Mouse (Mus musculus) CH12.LX (cell line): Measurements from ENCODE around the gene Ror1. TPM values are rescaled to one million over a fixed set of nuclear protein-coding genes. Genes with fewer than 3 reads are reported as not detected.

Source experiments
- DNase-seq: peaks from one replicate; pipeline ENCODE4 v3.0.0-alpha.2; 2013; ENCODE audit errors: extremely low read depth
- H3K27ac ChIP-seq: 2 replicates; pipeline ENCODE4 v1.5.1; 2012; ENCODE audit warnings: low read depth, mild to moderate bottlenecking, control low read depth, moderate library complexity; ENCODE audit not compliant: insufficient read depth
- H3K27me3 ChIP-seq: replicated peaks from 2 replicates; pipeline ENCODE3; 2012; ENCODE audit warnings: inconsistent platforms
- H3K36me3 ChIP-seq, 2 experiments: replicated peaks in 1 of 2; 2 replicates each; pipeline versions ENCODE3 to v1.6.1; 2012; ENCODE audit warnings: inconsistent platforms in 1 of 2, low read length in 1 of 2, mild to moderate bottlenecking in 1 of 2, mixed read lengths in 1 of 2, moderate library complexity in 1 of 2; ENCODE audit not compliant: control insufficient read depth in 1 of 2, insufficient read depth in 1 of 2
- H3K4me1 ChIP-seq, 2 experiments: 2 replicates each; pipeline ENCODE4 v1.6.1; 2012; ENCODE audit warnings: inconsistent platforms in 1 of 2, moderate library complexity in 1 of 2; ENCODE audit not compliant: insufficient read depth in 2 of 2, control insufficient read depth in 1 of 2
- H3K4me2 ChIP-seq: 2 replicates; pipeline ENCODE4 v1.6.1; 2012; ENCODE audit warnings: low read depth, mild to moderate bottlenecking, control low read depth; ENCODE audit not compliant: poor library complexity, insufficient read depth, severe bottlenecking
- H3K4me3 ChIP-seq, 3 experiments: fragments of 150-350 bp in 1 of 3; sonication (generic) in 1 of 3; replicated peaks in 1 of 3; 2 replicates each; pipeline versions ENCODE3 to v1.5.1; 2011 to 2012; ENCODE audit warnings: low read depth in 2 of 3, low read length in 2 of 3, mild to moderate bottlenecking in 2 of 3, moderate library complexity in 2 of 3, control low read depth in 1 of 3, improper control_type of control experiment in 1 of 3, inconsistent platforms in 1 of 3, mixed read lengths in 1 of 3; ENCODE audit not compliant: poor library complexity in 1 of 3
- H3K79me2 ChIP-seq: replicated peaks from 2 replicates; pipeline ENCODE4 v1.6.1; 2012; ENCODE audit warnings: mild to moderate bottlenecking, moderate library complexity; ENCODE audit not compliant: control insufficient read depth, poor library complexity, insufficient read depth, severe bottlenecking; ENCODE audit errors: extremely low read depth
- H3K9ac ChIP-seq: 2 replicates; pipeline ENCODE4 v1.6.1; 2012; ENCODE audit warnings: low read depth, mild to moderate bottlenecking, control low read depth, moderate library complexity; ENCODE audit not compliant: insufficient read depth
- H3K9me3 ChIP-seq: replicated peaks from 2 replicates; pipeline ENCODE3; 2012; ENCODE audit warnings: low read length, inconsistent platforms, mixed read lengths
- CHD1 ChIP-seq: IDR thresholded peaks from 2 replicates; pipeline ENCODE4 v1.6.1; 2012; ENCODE audit warnings: low read depth, low read length, improper control_type of control experiment, inconsistent platforms
- CTCF ChIP-seq, 2 experiments: IDR thresholded peaks in 1 of 2; conservative IDR thresholded peaks in 1 of 2; 2 replicates each; pipeline ENCODE4 v1.5.1; 2011 to 2012; ENCODE audit warnings: low read depth in 2 of 2, low read length in 2 of 2, improper control_type of control experiment in 1 of 2, inconsistent platforms in 1 of 2, mild to moderate bottlenecking in 1 of 2, moderate library complexity in 1 of 2
- ELF1 ChIP-seq: IDR thresholded peaks from 2 replicates; pipeline ENCODE4 v1.6.1; 2014; ENCODE audit warnings: low read depth, mild to moderate bottlenecking, inconsistent platforms, low read length, improper control_type of control experiment
- JUND ChIP-seq: conservative IDR thresholded peaks from 2 replicates; pipeline ENCODE4 v1.6.1; 2011; ENCODE audit warnings: low read depth, low read length, improper control_type of control experiment
- KAT2A ChIP-seq: IDR thresholded peaks from 2 replicates; pipeline ENCODE4 v1.6.1; 2012; ENCODE audit warnings: low read length, improper control_type of control experiment, inconsistent platforms; ENCODE audit not compliant: insufficient replicate concordance
- MAZ ChIP-seq: IDR thresholded peaks from 2 replicates; pipeline ENCODE4 v1.6.1; 2012; ENCODE audit warnings: low read depth, mild to moderate bottlenecking, inconsistent platforms, low read length, improper control_type of control experiment, moderate library complexity
- MEF2A ChIP-seq: IDR thresholded peaks from 2 replicates; pipeline ENCODE4 v1.6.1; 2014; ENCODE audit warnings: low read depth, mild to moderate bottlenecking, inconsistent platforms, low read length, improper control_type of control experiment, borderline replicate concordance
- MXI1 ChIP-seq: IDR thresholded peaks from 2 replicates; pipeline ENCODE4 v1.6.1; 2011; ENCODE audit warnings: mild to moderate bottlenecking, low read depth, low read length, improper control_type of control experiment
- MYC ChIP-seq: IDR thresholded peaks from 2 replicates; pipeline ENCODE4 v1.6.1; 2011; ENCODE audit warnings: low read depth, mild to moderate bottlenecking, improper control_type of control experiment, low read length
- NELFE ChIP-seq: IDR thresholded peaks from 2 replicates; pipeline ENCODE4 v1.6.1; 2011; ENCODE audit warnings: low read depth, low read length, improper control_type of control experiment
- NRF1 ChIP-seq: IDR thresholded peaks from 2 replicates; pipeline ENCODE4 v1.6.1; 2014; ENCODE audit warnings: low read depth, mild to moderate bottlenecking, inconsistent platforms, low read length, improper control_type of control experiment, moderate library complexity
- POLR2AphosphoS2 ChIP-seq: IDR thresholded peaks from 2 replicates; pipeline ENCODE4 v1.6.1; 2011; ENCODE audit warnings: low read depth, low read length, improper control_type of control experiment
- SIN3A ChIP-seq: IDR thresholded peaks from 2 replicates; pipeline ENCODE4 v1.6.1; 2012; ENCODE audit warnings: low read length, improper control_type of control experiment, inconsistent platforms
- UBTF ChIP-seq: IDR thresholded peaks from 2 replicates; pipeline ENCODE4 v1.6.1; 2012; ENCODE audit warnings: low read depth, mild to moderate bottlenecking, inconsistent platforms, low read length, improper control_type of control experiment, moderate library complexity
- USF2 ChIP-seq: conservative IDR thresholded peaks from 2 replicates; pipeline ENCODE4 v1.6.1; 2011; ENCODE audit warnings: low read depth, low read length, improper control_type of control experiment
- ZKSCAN1 ChIP-seq: IDR thresholded peaks from 2 replicates; pipeline ENCODE4 v1.6.1; 2012; ENCODE audit warnings: low read depth, inconsistent platforms, low read length, improper control_type of control experiment, borderline replicate concordance
- ZNF384 ChIP-seq: IDR thresholded peaks from 2 replicates; pipeline ENCODE4 v1.6.1; 2012; ENCODE audit warnings: low read depth, low read length, improper control_type of control experiment, inconsistent platforms
- dilution Hi-C: fragments of 300-500 bp; cut with MboI; formaldehyde crosslinking; loops from 2 replicates; pipeline ENCODE4 v1.14.3; 2020; ENCODE audit warnings: low sequenced_read_pairs; ENCODE audit not compliant: extremely low pct_unique_long_range_greater_than_20kb, extremely low pct_ligation_motif_present
- in situ Hi-C: fragments of 300-500 bp; cut with MboI; formaldehyde crosslinking; loops from 3 replicates; pipeline ENCODE4 v1.14.3; 2019; ENCODE audit warnings: low sequenced_read_pairs, low pct_ligation_motif_present, low pct_unique_long_range_greater_than_20kb, mixed read lengths
- polyA plus RNA-seq: library from polyadenylated mRNA; unstranded; fragments of >175 nt; gene quantifications from 2 replicates; pipeline ENCODE4 v1.2.1, GENCODE M21; 2012; ENCODE audit warnings: low read depth; ENCODE audit not compliant: insufficient read length
- total RNA-seq, 2 experiments: library from RNA; depleted of rRNA; stranded (reverse); fragments of 300-350 nt in 1 of 2; fragments of >200 nt in 1 of 2; gene quantifications; 2 replicates each; pipeline ENCODE4 v1.2.3; 2012 to 2014

Ror1 gene
- total and polyA plus RNA-seq, 3 experiments: not detected

GRCm38 (mm10) chr4:100101844-100102243 lies 6.3 kb downstream of the Ror1 start:
- no peaks in the 10 kb centered on the region for H3K79me2 ChIP-seq
- no peaks in the 10 kb centered on the region for H3K36me3 ChIP-seq
- dilution Hi-C loops (no loop called here), in situ Hi-C loops (no loop called here)
- H3K27ac ChIP-seq: no peak overlapping the region
- no peak overlapping the region for H3K4me3 ChIP-seq
- H3K4me1 ChIP-seq: no peaks in the 10 kb centered on the region
- no peak overlapping the region for H3K9ac ChIP-seq
- no peaks in the 10 kb centered on the region for H3K9me3 ChIP-seq
- DNase-seq: no peak
- TF ChIP-seq SIN3A (no peak), ZKSCAN1 (no peak), KAT2A (no peak), NRF1 (no peak), NELFE (no peak), JUND (no peak), ZNF384 (no peak), MYC (no peak), USF2 (no peak), UBTF (no peak), ELF1 (no peak), POLR2AphosphoS2 (no peak), MXI1 (no peak)
- no peak overlapping the region for H3K4me2 ChIP-seq
- H3K27me3 ChIP-seq: no peaks in the 10 kb centered on the region

GRCm38 (mm10) chr4:100104241-100104640 lies 8.7 kb downstream of the Ror1 start:
- no peak for DNase-seq
- H3K79me2 ChIP-seq: no peaks in the 10 kb centered on the region
- no peaks in the 10 kb centered on the region for H3K36me3 ChIP-seq
- H3K4me3 ChIP-seq: no peak overlapping the region
- no peaks in the 10 kb centered on the region for H3K9me3 ChIP-seq
- TF ChIP-seq CTCF (conservative IDR thresholded peaks at IDR 0.05 in 1 of 2, IDR thresholded peaks at IDR 0.05 in 1 of 2; ENCODE audit: low read depth in 2 of 2, low read length in 2 of 2): no peak
- TF ChIP-seq MAZ: no peak
- no peak for TF ChIP-seq CHD1
- no peak for TF ChIP-seq MEF2A
- H3K27ac ChIP-seq: no peak overlapping the region
- in situ Hi-C loops: no loop called here
- H3K9ac ChIP-seq: no peak overlapping the region
- H3K4me1 ChIP-seq: no peaks in the 10 kb centered on the region
- no peaks in the 10 kb centered on the region for H3K27me3 ChIP-seq
- dilution Hi-C loops: no loop called here
- H3K4me2 ChIP-seq: no peak overlapping the region
